Mouse (Mus musculus) urinary bladder, adult 2 months (tissue): ENCODE measurements around the gene Camk1. TPM values are rescaled to one million over a fixed set of nuclear protein-coding genes. Genes with fewer than 3 reads are reported as not detected.

Experiments
- DNase-seq: peaks from one replicate; pipeline ENCODE4 v3.0.0; 2022; ENCODE audit warnings: low spot score
- polyA plus RNA-seq: library from polyadenylated mRNA; depleted of rRNA; stranded (reverse); fragments of >200 nt; gene quantifications from 2 replicates; pipeline ENCODE4 v1.2.3, GENCODE M21; 2012; rRNA removed

Gene Camk1
- polyA plus RNA-seq: 71.5 and 80.8 TPM in 2 replicates

GRCm38 (mm10) chr6:113343177-113344092 lies at the start of gene Camk1:
Gene Camk1 (minus strand): TSS chr6:113343984.
- peak; percentile 74 for DNase-seq

GRCm38 (mm10) chr6:113392387-113393071 lies 48.7 kb upstream of the Camk1 start:
- DNase-seq: peak; percentile 47

GRCm38 (mm10) chr6:113392015-113392386 lies 48.2 kb upstream of the Camk1 start:
- no peak for DNase-seq

- DNase-seq: no peak
These were observed 46.9 kb upstream of the Camk1 start for GRCm38 (mm10) chr6:113390715-113391114.

- DNase-seq: no peak
These were observed 45.2 kb upstream of the Camk1 start, which contains the start of gene Ttll3 for GRCm38 (mm10) chr6:113388960-113389359. Gene Ttll3 (plus strand): TSS chr6:113389260.

- DNase-seq: no peak
These were observed 42.2 kb upstream of the Camk1 start for GRCm38 (mm10) chr6:113386025-113386424.

GRCm38 (mm10) chr6:113385160-113385714 lies 41.5 kb upstream of the Camk1 start:
- no peak for DNase-seq

GRCm38 (mm10) chr6:113384351-113384927 lies 40.7 kb upstream of the Camk1 start:
- no peak for DNase-seq

- DNase-seq: no peak
These were observed 36.7 kb upstream of the Camk1 start for GRCm38 (mm10) chr6:113380480-113380879.

GRCm38 (mm10) chr6:113379246-113379645 lies 35.5 kb upstream of the Camk1 start:
- DNase-seq: no peak

- DNase-seq: peak; percentile 87
These were observed 34.0 kb upstream of the Camk1 start, which contains the start of the genes Tada3 and Arpc4 for GRCm38 (mm10) chr6:113377496-113378385. Gene Tada3 (minus strand): TSS chr6:113377883. Gene Arpc4 (plus strand): TSS chr6:113378115.

GRCm38 (mm10) chr6:113377172-113377495 lies 33.4 kb upstream of the Camk1 start:
- no peak for DNase-seq

- no peak for DNase-seq
These were observed 29.7 kb upstream of the Camk1 start for GRCm38 (mm10) chr6:113373491-113373890.

GRCm38 (mm10) chr6:113370194-113370929 lies 26.6 kb upstream of the Camk1 start:
- DNase-seq: no peak

- DNase-seq: no peak
These were observed 24.8 kb upstream of the Camk1 start for GRCm38 (mm10) chr6:113368577-113368976.

- DNase-seq: no peak
These were observed 24.3 kb upstream of the Camk1 start for GRCm38 (mm10) chr6:113368124-113368523.

- DNase-seq: no peak
These were observed 23.8 kb upstream of the Camk1 start for GRCm38 (mm10) chr6:113367574-113367973.

GRCm38 (mm10) chr6:113366639-113367038 lies 22.9 kb upstream of the Camk1 start:
- DNase-seq: no peak

GRCm38 (mm10) chr6:113364518-113365135 lies 20.8 kb upstream of the Camk1 start:
- no peak for DNase-seq

GRCm38 (mm10) chr6:113362241-113362640 lies 18.5 kb upstream of the Camk1 start:
- DNase-seq: no peak
